Mouse (Mus musculus): Measurements from ENCODE around the gene Itga2b. TPM values are rescaled to one million over a fixed set of nuclear protein-coding genes. Genes with fewer than 3 reads are reported as not detected.

Itga2b gene
- polyA plus RNA-seq, 1 experiment: 7.0 TPM

DNA sequence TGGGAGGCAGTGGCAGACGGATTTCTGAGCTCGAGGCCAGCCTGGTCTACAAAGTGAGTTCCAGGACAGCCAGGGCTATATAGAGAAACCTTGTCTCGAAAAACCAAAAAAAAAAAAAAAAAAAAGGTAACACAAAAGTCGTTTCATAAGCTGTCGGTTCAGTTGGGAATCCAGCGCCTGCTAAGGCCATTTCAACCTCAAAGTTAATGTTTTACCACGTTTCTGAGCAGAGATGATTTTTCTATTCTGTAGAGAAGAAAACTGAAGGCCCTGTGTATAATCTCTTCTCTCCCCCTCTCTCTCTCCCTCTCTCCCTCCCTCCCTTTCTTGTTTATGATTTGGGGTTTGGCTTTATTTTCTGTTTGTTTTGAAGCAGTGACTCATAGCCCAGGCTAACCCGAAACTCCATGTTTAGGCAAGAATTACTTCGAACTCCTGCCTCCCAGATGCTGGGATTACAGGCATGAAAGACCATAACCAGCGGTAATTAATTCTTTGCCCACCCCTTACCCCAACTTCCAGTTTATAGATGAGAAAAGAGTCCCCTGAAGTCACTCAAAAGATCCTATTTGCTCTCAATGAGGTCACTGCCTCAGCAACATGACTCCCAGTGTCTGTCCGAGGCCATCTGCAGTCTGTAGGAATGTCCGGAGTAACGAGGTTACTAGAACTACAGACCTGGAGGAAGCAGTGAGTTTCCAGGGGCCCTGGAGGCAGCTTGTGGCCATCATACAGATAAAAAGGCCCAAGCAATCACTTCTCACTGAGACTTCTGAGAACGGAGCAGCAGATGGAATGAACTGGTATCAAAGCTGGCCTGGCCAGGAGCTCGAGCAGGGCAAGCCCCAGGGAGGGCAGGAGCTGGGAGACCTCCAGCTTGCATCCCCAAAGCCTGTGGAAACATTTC is 60.8 kb downstream of the Itga2b start:
- H3K27ac ChIP-seq (ENCODE audit: insufficient read depth, low read length): peak overlapping the region; percentile 40
- peaks cover 19% of the 10 kb centered on the region for H3K36me3 ChIP-seq (ENCODE audit: control insufficient read depth, insufficient read depth, low read length, poor library complexity, severe bottlenecking)
- peak overlapping the region; percentile 47 for H3K9ac ChIP-seq (ENCODE audit: low read depth, poor library complexity, severe bottlenecking)
- peak overlapping the region; percentile 50 for H3K4me3 ChIP-seq (ENCODE audit: low read depth, low read length)
- no peaks in the 10 kb centered on the region for H3K9me3 ChIP-seq (replicated peaks; ENCODE audit: control insufficient read depth, insufficient read depth, low read length, poor library complexity, severe bottlenecking)
- TF ChIP-seq POLR2A (IDR thresholded peaks at IDR 0.05; ENCODE audit: insufficient read depth, low read length): no peak
- no peak for TF ChIP-seq EP300 (IDR thresholded peaks at IDR 0.05; ENCODE audit: insufficient read depth, low read depth, low read length)
- no peak for TF ChIP-seq CTCF (IDR thresholded peaks at IDR 0.05; ENCODE audit: low read depth, low read length)
- H3K27me3 ChIP-seq (ENCODE audit: control insufficient read depth, insufficient read depth, low read length, poor library complexity, severe bottlenecking): no peaks in the 10 kb centered on the region
- peaks cover 4% of the 10 kb centered on the region for H3K4me1 ChIP-seq (ENCODE audit: control insufficient read depth, insufficient read depth, low read length)

- Histone ChIP-seq H3K4me3 (ENCODE audit: low read depth, low read length) (peak overlapping the region; percentile 77), H3K4me1 (ENCODE audit: control insufficient read depth, insufficient read depth, low read length) (peaks cover 4% of the 10 kb centered on the region), H3K9ac (ENCODE audit: low read depth, poor library complexity, severe bottlenecking) (peak overlapping the region; percentile 91), H3K36me3 (ENCODE audit: control insufficient read depth, insufficient read depth, low read length, poor library complexity, severe bottlenecking) (peaks cover 26% of the 10 kb centered on the region), H3K27me3 (ENCODE audit: control insufficient read depth, insufficient read depth, low read length, poor library complexity, severe bottlenecking) (no peaks in the 10 kb centered on the region), H3K9me3 (replicated peaks; ENCODE audit: control insufficient read depth, insufficient read depth, low read length, poor library complexity, severe bottlenecking) (no peaks in the 10 kb centered on the region), H3K27ac (ENCODE audit: insufficient read depth, low read length) (peak overlapping the region; percentile 81)
- TF ChIP-seq CTCF (IDR thresholded peaks at IDR 0.05; ENCODE audit: low read depth, low read length) (no peak), POLR2A (IDR thresholded peaks at IDR 0.05; ENCODE audit: insufficient read depth, low read length) (peak; percentile 92), EP300 (IDR thresholded peaks at IDR 0.05; ENCODE audit: insufficient read depth, low read depth, low read length) (no peak)
Measured at GRCm38 (mm10) chr11:102408344-102408876, 61.5 kb downstream of the Itga2b start.

DNA sequence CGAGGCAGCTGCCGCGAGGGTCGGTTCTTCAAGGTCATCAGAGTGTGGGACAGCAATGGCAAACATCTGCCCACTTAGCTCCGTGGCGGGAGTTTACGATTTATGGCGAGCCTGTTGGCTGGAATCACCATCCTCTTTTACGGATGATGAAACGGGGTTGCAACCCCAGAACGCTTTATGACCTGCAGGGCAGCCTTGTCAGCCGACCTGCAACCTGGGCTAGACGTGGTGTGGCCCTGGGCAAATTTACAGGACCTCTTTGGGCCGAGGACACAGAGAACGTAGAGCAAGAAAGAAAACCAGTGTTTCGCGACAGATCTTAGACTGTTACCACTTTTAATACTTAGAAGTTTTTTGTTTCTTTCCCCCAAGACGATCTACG is 62.1 kb downstream of the Itga2b start, which contains the start of gene Slc25a39:
Gene Slc25a39 (minus strand): TSS at position 113 of the 382 bp plus-strand sequence.
- peak within 1 kb of the TSS; percentile 98 for H3K4me3 ChIP-seq (ENCODE audit: low read depth, low read length)
- H3K27me3 ChIP-seq (ENCODE audit: control insufficient read depth, insufficient read depth, low read length, poor library complexity, severe bottlenecking): no peaks in the 10 kb centered on the region
- peak within 1 kb of the TSS; percentile 91 for H3K9ac ChIP-seq (ENCODE audit: low read depth, poor library complexity, severe bottlenecking)
- peak within 1 kb of the TSS; percentile 81 for H3K27ac ChIP-seq (ENCODE audit: insufficient read depth, low read length)
- no peaks in the 10 kb centered on the region for H3K9me3 ChIP-seq (replicated peaks; ENCODE audit: control insufficient read depth, insufficient read depth, low read length, poor library complexity, severe bottlenecking)
- TF ChIP-seq POLR2A (IDR thresholded peaks at IDR 0.05; ENCODE audit: insufficient read depth, low read length) (no peak), CTCF (IDR thresholded peaks at IDR 0.05; ENCODE audit: low read depth, low read length) (no peak), EP300 (IDR thresholded peaks at IDR 0.05; ENCODE audit: insufficient read depth, low read depth, low read length) (no peak)
- H3K36me3 ChIP-seq (ENCODE audit: control insufficient read depth, insufficient read depth, low read length, poor library complexity, severe bottlenecking): peaks cover 32% of the 10 kb centered on the region
- peaks cover 4% of the 10 kb centered on the region for H3K4me1 ChIP-seq (ENCODE audit: control insufficient read depth, insufficient read depth, low read length)

- TF ChIP-seq CTCF (IDR thresholded peaks at IDR 0.05; ENCODE audit: low read depth, low read length): no peak
- TF ChIP-seq POLR2A (IDR thresholded peaks at IDR 0.05; ENCODE audit: insufficient read depth, low read length): peak; percentile 47
- TF ChIP-seq EP300 (IDR thresholded peaks at IDR 0.05; ENCODE audit: insufficient read depth, low read depth, low read length): peak; percentile 57; the same call in 1 of the 2 replicates
- peak overlapping the region; percentile 98 for H3K4me3 ChIP-seq (ENCODE audit: low read depth, low read length)
Measured at GRCm38 (mm10) chr11:102406900-102407833, 62.8 kb downstream of the Itga2b start.

DNA sequence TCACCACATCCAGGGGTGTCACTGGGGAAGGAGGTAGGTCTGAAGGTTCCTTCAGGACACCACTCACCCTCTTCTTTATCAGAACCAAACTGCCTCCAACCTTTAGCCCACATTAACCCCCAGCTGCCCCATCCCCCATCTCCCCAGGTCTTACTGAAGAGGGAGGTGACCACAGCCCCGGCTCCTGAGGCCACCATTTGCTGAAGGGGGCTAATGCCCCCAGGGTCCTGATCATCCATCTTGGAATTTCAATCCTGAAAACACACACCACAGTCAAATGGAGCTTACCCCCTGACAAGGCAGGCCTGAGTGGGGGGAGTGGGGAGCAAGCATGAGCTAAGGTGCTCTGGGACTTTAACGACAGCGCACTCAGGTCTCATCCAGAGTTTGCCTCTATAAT is 63.5 kb downstream of the Itga2b start:
- TF ChIP-seq POLR2A (IDR thresholded peaks at IDR 0.05; ENCODE audit: insufficient read depth, low read length) (no peak), EP300 (IDR thresholded peaks at IDR 0.05; ENCODE audit: insufficient read depth, low read depth, low read length) (no peak), CTCF (IDR thresholded peaks at IDR 0.05; ENCODE audit: low read depth, low read length) (no peak)

More at GRCm38 (mm10) chr11:102406900-102407833, 62.8 kb downstream of the Itga2b start:
- H3K27ac ChIP-seq (ENCODE audit: insufficient read depth, low read length): peak overlapping the region; percentile 81
- peak overlapping the region; percentile 91 for H3K9ac ChIP-seq (ENCODE audit: low read depth, poor library complexity, severe bottlenecking)
- H3K4me1 ChIP-seq (ENCODE audit: control insufficient read depth, insufficient read depth, low read length): peaks cover 4% of the 10 kb centered on the region
- no peaks in the 10 kb centered on the region for H3K27me3 ChIP-seq (ENCODE audit: control insufficient read depth, insufficient read depth, low read length, poor library complexity, severe bottlenecking)
- H3K9me3 ChIP-seq (replicated peaks; ENCODE audit: control insufficient read depth, insufficient read depth, low read length, poor library complexity, severe bottlenecking): no peaks in the 10 kb centered on the region
- H3K36me3 ChIP-seq (ENCODE audit: control insufficient read depth, insufficient read depth, low read length, poor library complexity, severe bottlenecking): peaks cover 39% of the 10 kb centered on the region

More for the DNA sequence above, 63.5 kb downstream of the Itga2b start:
- H3K36me3 ChIP-seq (ENCODE audit: control insufficient read depth, insufficient read depth, low read length, poor library complexity, severe bottlenecking): peaks cover 39% of the 10 kb centered on the region
- peaks cover 4% of the 10 kb centered on the region for H3K4me1 ChIP-seq (ENCODE audit: control insufficient read depth, insufficient read depth, low read length)
- H3K27me3 ChIP-seq (ENCODE audit: control insufficient read depth, insufficient read depth, low read length, poor library complexity, severe bottlenecking): no peaks in the 10 kb centered on the region
- H3K27ac ChIP-seq (ENCODE audit: insufficient read depth, low read length): peak overlapping the region; percentile 75
- H3K9ac ChIP-seq (ENCODE audit: low read depth, poor library complexity, severe bottlenecking): peak overlapping the region; percentile 91
- no peaks in the 10 kb centered on the region for H3K9me3 ChIP-seq (replicated peaks; ENCODE audit: control insufficient read depth, insufficient read depth, low read length, poor library complexity, severe bottlenecking)
- H3K4me3 ChIP-seq (ENCODE audit: low read depth, low read length): peak overlapping the region; percentile 98
